Mouse (Mus musculus) forebrain, embryonic 15.5 days (tissue): Measurements from ENCODE around the gene Ube2d1. TPM values are rescaled to one million over a fixed set of nuclear protein-coding genes. Genes with fewer than 3 reads are reported as not detected.

Experiments used
- ATAC-seq: fragments of 200-750 bp; cut with Nextera tagmentation; replicated peaks from 2 replicates; pipeline ENCODE4 v1.8.0; 2017; ENCODE audit warnings: mild to moderate bottlenecking, moderate TSS enrichment, moderate library complexity
- H3K27ac ChIP-seq: fragments of 300-500 bp; sonication (generic); replicated peaks from 2 replicates; pipeline ENCODE4 v1.5.1; 2015; ENCODE audit warnings: mild to moderate bottlenecking, inconsistent platforms
- H3K27me3 ChIP-seq: fragments of 300-500 bp; sonication (generic); 2 replicates; pipeline ENCODE4 v1.6.1; 2015; ENCODE audit warnings: inconsistent platforms
- H3K36me3 ChIP-seq: fragments of 300-500 bp; sonication (generic); 2 replicates; pipeline ENCODE4 v1.6.1; 2015; ENCODE audit warnings: mild to moderate bottlenecking, inconsistent platforms
- H3K4me1 ChIP-seq: fragments of 300-500 bp; sonication (generic); 2 replicates; pipeline ENCODE4 v1.6.1; 2015; ENCODE audit warnings: inconsistent platforms
- H3K4me2 ChIP-seq: fragments of 300-500 bp; sonication (generic); replicated peaks from 2 replicates; pipeline ENCODE4 v1.6.1; 2015; ENCODE audit warnings: mild to moderate bottlenecking, inconsistent platforms
- H3K4me3 ChIP-seq: fragments of 300-500 bp; sonication (generic); 2 replicates; pipeline ENCODE4 v1.5.1; 2015; ENCODE audit warnings: mild to moderate bottlenecking, inconsistent platforms
- H3K9ac ChIP-seq: fragments of 300-500 bp; sonication (generic); replicated peaks from 2 replicates; pipeline ENCODE4 v1.6.1; 2015; ENCODE audit warnings: mild to moderate bottlenecking, inconsistent platforms
- H3K9me3 ChIP-seq: fragments of 300-500 bp; sonication (generic); 2 replicates; pipeline ENCODE4 v1.6.1; 2016; ENCODE audit warnings: inconsistent platforms
- WGBS: fragments of 180-500 bp; shearing (Covaris S2); methylation state at CpG from one replicate; pipeline ENCODE4 v1.1.7; 2015; ENCODE audit warnings: mixed read lengths; 5-methylcytosine and 5-hydroxymethylcytosine counted together
- polyA plus RNA-seq: library from polyadenylated mRNA; unstranded; fragments of >200 nt; fragmentation: Nextera tagmentation; extraction: Ambion mirVana; gene quantifications from 2 replicates; pipeline ENCODE4 v1.2.1, GENCODE M21; 2015

Ube2d1 gene
- polyA plus RNA-seq, 1 experiment from 2014 or later, result 173 TPM

DNA sequence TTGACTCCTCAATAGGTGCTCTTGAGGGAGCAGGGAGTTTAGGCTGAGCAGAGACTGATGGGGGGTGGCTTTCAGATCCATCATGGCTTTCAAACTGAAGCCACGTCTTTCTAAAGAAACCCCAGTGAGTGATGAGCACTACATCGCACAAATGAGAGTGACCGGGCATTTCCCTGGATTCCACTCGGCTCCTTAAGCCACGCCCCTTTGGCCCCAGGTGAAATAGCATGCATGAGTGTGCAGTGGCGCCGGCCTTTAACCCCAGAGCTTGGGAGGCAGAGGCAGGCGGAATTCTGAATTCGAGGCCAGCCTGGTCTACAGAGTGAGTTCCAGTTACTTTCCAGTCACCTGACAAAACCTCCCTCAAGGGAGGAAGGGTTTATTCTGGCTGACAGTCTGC lies 69.1 kb downstream of the Ube2d1 start:
- no peak overlapping the region for H3K4me3 ChIP-seq
- H3K4me1 ChIP-seq, result no peaks in the 10 kb centered on the region
- H3K9me3 ChIP-seq, result no peaks in the 10 kb centered on the region
- H3K27me3 ChIP-seq, result no peaks in the 10 kb centered on the region
- WGBS, result 84% methylated on average over 9 of the region's 9 CpGs
- H3K36me3 ChIP-seq, result no peaks in the 10 kb centered on the region
- H3K4me2 ChIP-seq, result no peak overlapping the region
- no peak for ATAC-seq
- H3K9ac ChIP-seq, result no peak overlapping the region
- H3K27ac ChIP-seq, result no peak overlapping the region

Other genes starting within 250 kb of the Ube2d1 start
- gene Bicc1, start 125.6 kb downstream of the Ube2d1 start, polyA plus RNA-seq, result 3.0 and 3.7 TPM in 2 replicates
- 61.2 and 63.2 TPM in 2 replicates for gene Tfam, start 47.0 kb downstream of the Ube2d1 start, polyA plus RNA-seq
- gene Cisd1, start 59.7 kb upstream of the Ube2d1 start, polyA plus RNA-seq, result 239 and 247 TPM in 2 replicates
- gene Ipmk, start 62.5 kb upstream of the Ube2d1 start, polyA plus RNA-seq, result 17.7 and 19.0 TPM in 2 replicates